ENCODE assay signal across 8 mouse cellular contexts in the genomic region with DNA sequence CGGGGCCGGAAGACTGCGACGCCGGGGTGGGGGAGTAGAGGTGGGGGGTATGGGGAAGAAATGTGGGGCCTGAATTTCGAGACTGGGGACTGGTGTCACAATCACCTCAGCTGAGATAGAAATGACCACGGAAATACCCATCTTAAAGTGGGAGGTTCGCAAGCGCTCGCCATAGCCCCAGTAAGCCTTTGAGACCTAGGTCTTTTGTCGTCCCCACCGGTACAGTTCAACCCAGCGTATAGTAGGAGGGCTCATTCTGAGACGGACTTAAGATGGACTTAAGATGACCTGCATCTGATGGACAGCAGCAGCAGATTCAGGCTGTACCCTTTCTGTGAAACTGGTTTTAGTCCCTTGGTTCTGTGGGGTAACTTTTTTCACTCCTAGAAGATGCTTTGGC.
DNase-seq lines count a peak whose midpoint lies in the region; ATAC-seq and TF ChIP-seq lines count a peak whose summit lies in the region.

No protein-coding gene starts in this region.

- H3K27me3 ChIP-seq in neural tube, embryonic 11.5 days (ENCODE audit: control insufficient read depth, insufficient read depth, low read length): peaks cover 8% of the 10 kb centered on the region
- H3K27me3 ChIP-seq in limb, embryonic 14.5 days (ENCODE audit: control insufficient read depth, insufficient read depth, low read length): no peaks in the 10 kb centered on the region
- H3K27me3 ChIP-seq in stomach, embryonic 15.5 days (replicated peaks): no peaks in the 10 kb centered on the region

- peak overlapping the region; percentile 47 for H3K4me3 ChIP-seq in neural tube, embryonic 11.5 days (ENCODE audit: low read depth, low read length)
- peak overlapping the region; percentile 55 for H3K4me3 ChIP-seq in limb, embryonic 14.5 days (replicated peaks; ENCODE audit: low read length)
- peak overlapping the region; percentile 58 for H3K4me3 ChIP-seq in stomach, embryonic 15.5 days (replicated peaks)

- H3K9ac ChIP-seq in neural tube, embryonic 11.5 days (ENCODE audit: low read length): peak overlapping the region; percentile 50
- peak overlapping the region; percentile 66 for H3K9ac ChIP-seq in limb, embryonic 14.5 days (ENCODE audit: low read depth, low read length, severe bottlenecking)
- H3K9ac ChIP-seq in stomach, embryonic 15.5 days: peak overlapping the region; percentile 30; the same call in 1 of the 2 replicates

- peak overlapping the region; percentile 86 for H3K4me2 ChIP-seq in neural tube, embryonic 11.5 days (ENCODE audit: low read depth)
- peak overlapping the region; percentile 83 for H3K4me2 ChIP-seq in limb, embryonic 14.5 days (replicated peaks; ENCODE audit: low read depth, low read length, severe bottlenecking)
- peak overlapping the region; percentile 91 for H3K4me2 ChIP-seq in stomach, embryonic 15.5 days

- H3K9me3 ChIP-seq in neural tube, embryonic 11.5 days (ENCODE audit: control insufficient read depth, low read length): no peaks in the 10 kb centered on the region
- H3K9me3 ChIP-seq in limb, embryonic 14.5 days (ENCODE audit: control insufficient read depth, low read length): no peaks in the 10 kb centered on the region
- no peaks in the 10 kb centered on the region for H3K9me3 ChIP-seq in stomach, embryonic 15.5 days

- ATAC-seq in neural tube, embryonic 11.5 days (ENCODE audit: insufficient read depth, low FRiP score, low TSS enrichment): no peak
- ATAC-seq in limb, embryonic 14.5 days (ENCODE audit: low FRiP score, low read depth): 0 out of 2 replicates have a peak, but pooled peaks have one; percentile 20
- no peak for ATAC-seq in stomach, embryonic 15.5 days (ENCODE audit: insufficient read depth, low FRiP score, low read depth)

- H3K36me3 ChIP-seq in neural tube, embryonic 11.5 days (ENCODE audit: control insufficient read depth, insufficient read depth, low read length): no peaks in the 10 kb centered on the region
- H3K36me3 ChIP-seq in limb, embryonic 14.5 days (ENCODE audit: control insufficient read depth, insufficient read depth, low read length): no peaks in the 10 kb centered on the region
- H3K36me3 ChIP-seq in stomach, embryonic 15.5 days: no peaks in the 10 kb centered on the region

- 2% methylated on average over 14 of the region's 14 CpGs for WGBS in neural tube, embryonic 11.5 days
- under 1% methylated on average over 14 of the region's 14 CpGs for WGBS in limb, embryonic 14.5 days
- 2% methylated on average over 14 of the region's 14 CpGs for WGBS in stomach, embryonic 15.5 days

- DNase-seq in embryo, embryonic 10 days (ENCODE audit: low spot score): peak; percentile 41
- no peak for DNase-seq in embryo, embryonic 11 days
- DNase-seq in neural tube, embryonic 11.5 days (ENCODE audit: low spot score): peak; percentile 18
- no peak for DNase-seq in neural tube, embryonic 10.5 days (ENCODE audit: extremely low spot score, low spot score)
- DNase-seq in limb, embryonic 14.5 days (ENCODE audit: low spot score): no peak
- no peak for DNase-seq in kidney, adult 9 months
- DNase-seq in layer of hippocampus, postnatal 36 days: no peak

- no peak overlapping the region for H3K27ac ChIP-seq in neural tube, embryonic 11.5 days (ENCODE audit: low read depth, low read length)
- peak overlapping the region; percentile 58 for H3K27ac ChIP-seq in limb, embryonic 14.5 days (replicated peaks; ENCODE audit: low read depth, low read length)
- peak overlapping the region; percentile 50; the same call in 1 of the 2 replicates for H3K27ac ChIP-seq in stomach, embryonic 15.5 days

- no peaks in the 10 kb centered on the region for H3K4me1 ChIP-seq in neural tube, embryonic 11.5 days (ENCODE audit: control insufficient read depth, insufficient read depth, low read length)
- no peaks in the 10 kb centered on the region for H3K4me1 ChIP-seq in limb, embryonic 14.5 days (ENCODE audit: control insufficient read depth, insufficient read depth, low read length)
- H3K4me1 ChIP-seq in stomach, embryonic 15.5 days: no peaks in the 10 kb centered on the region

- TF ChIP-seq POLR2A in limb, embryonic 14.5 days (IDR thresholded peaks at IDR 0.05; ENCODE audit: borderline replicate concordance, extremely low read depth, insufficient read depth, insufficient read length): no peak

Comparison
In these comparisons a context has a peak if more than half of its experiments do, and no peak if none do; other contexts are left out.
1. DNase-seq: peak in embryo, embryonic 10 days (single experiment) and neural tube, embryonic 11.5 days (single experiment); none in embryo, embryonic 11 days (single experiment), neural tube, embryonic 10.5 days (single experiment), limb, embryonic 14.5 days (single experiment), kidney, adult 9 months (single experiment) and layer of hippocampus, postnatal 36 days (0 of 2).
2. Peak in every context shown above with its lines, with median percentiles within 50 percentile points of each other: H3K4me2 ChIP-seq, H3K4me3 ChIP-seq and H3K9ac ChIP-seq.